Mouse (Mus musculus): Measurements from ENCODE around the gene Gm10471. TPM values are rescaled to one million over a fixed set of nuclear protein-coding genes. Genes with fewer than 3 reads are reported as not detected.
"Not testable (repeated sequence)": the region's sequence is repeated elsewhere in the genome, so short reads cannot be mapped to it uniquely, and the experiment has no call there.

Gene Gm10471
- polyA plus RNA-seq (2016; fragmentation: Nextera tagmentation; extraction: Ambion mirVana), result not detected in 2 replicates

DNA sequence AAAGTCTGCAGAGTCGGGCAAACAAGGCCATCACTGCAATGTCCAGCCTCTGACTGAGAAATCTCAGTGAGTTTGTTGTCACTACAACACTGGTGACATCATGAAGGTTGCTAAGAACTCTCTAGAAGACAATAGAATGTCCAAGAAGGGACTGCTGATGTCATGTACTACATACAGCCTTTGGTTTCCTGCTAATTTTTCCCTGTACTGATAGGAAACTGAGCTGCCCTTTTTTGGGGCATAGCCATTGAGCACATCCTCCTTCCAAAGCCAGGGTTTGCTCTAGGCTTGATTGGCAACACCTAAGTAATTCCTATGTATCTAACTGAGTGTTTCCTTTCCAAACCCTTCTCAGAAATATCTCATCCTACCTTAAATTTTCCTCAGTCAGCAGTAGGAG is at the start of gene Gm10471:
Gene Gm10471 (minus strand): TSS at position 101 of the 400 bp plus-strand sequence.
- H3K9me3 ChIP-seq (replicated peaks); H3K27me3 ChIP-seq (replicated peaks); H3K4me2 ChIP-seq; H3K9ac ChIP-seq; ATAC-seq; H3K27ac ChIP-seq; H3K36me3 ChIP-seq; H3K4me3 ChIP-seq; H3K4me1 ChIP-seq: not testable (repeated sequence)
- 33% methylated on average over 1 of the region's 1 CpGs for WGBS (ENCODE audit: insufficient replicate concordance)

DNA sequence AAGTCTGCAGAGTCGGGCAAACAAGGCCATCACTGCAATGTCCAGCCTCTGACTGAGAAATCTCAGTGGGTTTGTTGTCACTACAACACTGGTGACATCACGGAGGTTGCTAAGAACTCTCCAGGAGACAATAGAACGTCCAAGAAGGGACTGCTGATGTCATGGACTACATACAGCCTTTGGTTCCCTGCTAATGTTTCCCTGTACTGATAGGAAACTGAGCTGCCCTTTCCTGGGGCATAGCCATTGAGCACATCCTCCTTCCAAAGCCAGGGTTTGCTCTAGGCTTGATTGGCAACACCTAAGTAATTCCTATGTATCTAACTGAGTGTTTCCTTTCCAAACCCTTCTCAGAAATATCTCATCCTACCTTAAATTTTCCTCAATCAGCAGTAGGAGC is 32.2 kb upstream of the Gm10471 start, which contains the start of gene Gm10220:
Gene Gm10220 (minus strand): TSS at position 101 of the 400 bp plus-strand sequence.
- H3K27ac ChIP-seq; H3K4me3 ChIP-seq; H3K9me3 ChIP-seq (replicated peaks); H3K4me2 ChIP-seq; H3K9ac ChIP-seq; ATAC-seq; H3K4me1 ChIP-seq; H3K27me3 ChIP-seq (replicated peaks); H3K36me3 ChIP-seq: not testable (repeated sequence)
- no CpG with 5 or more reads among the region's 3 CpGs for WGBS (ENCODE audit: insufficient replicate concordance)

DNA sequence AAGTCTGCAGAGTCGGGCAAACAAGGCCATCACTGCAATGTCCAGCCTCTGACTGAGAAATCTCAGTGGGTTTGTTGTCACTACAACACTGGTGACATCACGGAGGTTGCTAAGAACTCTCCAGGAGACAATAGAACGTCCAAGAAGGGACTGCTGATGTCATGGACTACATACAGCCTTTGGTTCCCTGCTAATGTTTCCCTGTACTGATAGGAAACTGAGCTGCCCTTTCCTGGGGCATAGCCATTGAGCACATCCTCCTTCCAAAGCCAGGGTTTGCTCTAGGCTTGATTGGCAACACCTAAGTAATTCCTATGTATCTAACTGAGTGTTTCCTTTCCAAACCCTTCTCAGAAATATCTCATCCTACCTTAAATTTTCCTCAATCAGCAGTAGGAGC is 16.2 kb upstream of the Gm10471 start, which contains the start of gene 5031410I06Rik:
Gene 5031410I06Rik (minus strand): TSS at position 101 of the 400 bp plus-strand sequence.
- no CpG with 5 or more reads among the region's 3 CpGs for WGBS (ENCODE audit: insufficient replicate concordance)
- H3K4me1 ChIP-seq; H3K27me3 ChIP-seq (replicated peaks); H3K9ac ChIP-seq; ATAC-seq; H3K4me2 ChIP-seq; H3K36me3 ChIP-seq; H3K9me3 ChIP-seq (replicated peaks); H3K4me3 ChIP-seq; H3K27ac ChIP-seq: not testable (repeated sequence)

DNA sequence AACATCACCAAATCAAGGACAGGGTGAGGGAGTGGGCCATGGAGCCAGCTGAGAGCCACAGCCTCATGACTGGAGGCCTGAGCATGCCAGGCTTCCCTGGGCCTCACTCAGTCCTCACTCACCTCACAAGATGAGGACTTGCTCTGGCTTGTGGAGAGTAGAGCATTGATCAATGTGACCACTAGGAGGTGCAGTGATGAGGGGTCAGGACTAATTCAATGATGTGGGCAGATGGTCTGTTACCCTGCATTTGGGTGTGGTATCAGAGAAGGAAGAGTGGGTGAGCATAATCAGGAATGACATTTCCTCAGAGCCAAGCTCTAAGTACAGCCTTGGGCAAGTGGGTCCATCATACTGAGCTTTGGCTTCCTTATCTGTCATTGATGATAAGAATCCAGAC is 10.1 kb downstream of the Gm10471 start:
- H3K36me3 ChIP-seq; H3K4me1 ChIP-seq; H3K9me3 ChIP-seq (replicated peaks); H3K27ac ChIP-seq; ATAC-seq; H3K9ac ChIP-seq; H3K27me3 ChIP-seq (replicated peaks); H3K4me2 ChIP-seq; H3K4me3 ChIP-seq: not testable (repeated sequence)

DNA sequence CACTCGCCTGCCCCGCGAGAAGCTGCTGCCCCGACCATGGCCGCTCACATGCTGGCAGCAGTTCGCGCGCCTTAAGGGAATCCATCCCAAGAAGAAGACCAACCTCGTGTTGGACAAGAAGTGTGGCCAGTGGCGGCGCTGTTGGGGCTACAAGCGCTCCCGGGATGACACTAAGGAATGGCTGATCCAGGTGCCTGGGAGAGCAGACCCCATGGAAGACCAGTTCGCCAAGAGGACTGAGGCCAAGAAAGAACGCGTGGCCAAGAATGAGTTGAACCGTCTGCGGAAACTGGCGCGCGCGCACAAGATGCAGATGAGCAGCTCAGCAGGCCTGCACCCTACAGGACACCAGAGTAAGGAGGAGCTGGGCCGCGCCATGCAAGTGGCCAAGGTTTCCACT is 18.4 kb downstream of the Gm10471 start:
- WGBS (ENCODE audit: insufficient replicate concordance), result 70% methylated on average over 24 of the region's 24 CpGs
- H3K36me3 ChIP-seq, result no peaks in the 10 kb centered on the region
- no peak overlapping the region for H3K4me3 ChIP-seq
- no peaks in the 10 kb centered on the region for H3K4me1 ChIP-seq
- no peaks in the 10 kb centered on the region for H3K27me3 ChIP-seq (replicated peaks)
- H3K27ac ChIP-seq, result no peak overlapping the region
- H3K4me2 ChIP-seq, result no peak overlapping the region
- 0 out of 2 replicates have a peak, but pooled peaks cover 4% of the 10 kb centered on the region for H3K9me3 ChIP-seq (replicated peaks)
- ATAC-seq, result no peak
- H3K9ac ChIP-seq, result no peak overlapping the region

DNA sequence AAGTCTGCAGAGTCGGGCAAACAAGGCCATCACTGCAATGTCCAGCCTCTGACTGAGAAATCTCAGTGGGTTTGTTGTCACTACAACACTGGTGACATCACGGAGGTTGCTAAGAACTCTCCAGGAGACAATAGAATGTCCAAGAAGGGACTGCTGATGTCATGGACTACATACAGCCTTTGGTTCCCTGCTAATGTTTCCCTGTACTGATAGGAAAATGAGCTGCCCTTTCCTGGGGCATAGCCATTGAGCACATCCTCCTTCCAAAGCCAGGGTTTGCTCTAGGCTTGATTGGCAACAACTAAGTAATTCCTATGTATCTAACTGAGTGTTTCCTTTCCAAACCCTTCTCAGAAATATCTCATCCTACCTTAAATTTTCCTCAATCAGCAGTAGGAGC is 30.6 kb downstream of the Gm10471 start, which contains the start of gene Gm7347:
Gene Gm7347 (minus strand): TSS at position 101 of the 400 bp plus-strand sequence.
- H3K27ac ChIP-seq; H3K9ac ChIP-seq; H3K4me2 ChIP-seq; H3K9me3 ChIP-seq (replicated peaks); H3K27me3 ChIP-seq (replicated peaks); H3K36me3 ChIP-seq; H3K4me3 ChIP-seq; ATAC-seq; H3K4me1 ChIP-seq: not testable (repeated sequence)
- WGBS (ENCODE audit: insufficient replicate concordance), result no CpG with 5 or more reads among the region's 2 CpGs

DNA sequence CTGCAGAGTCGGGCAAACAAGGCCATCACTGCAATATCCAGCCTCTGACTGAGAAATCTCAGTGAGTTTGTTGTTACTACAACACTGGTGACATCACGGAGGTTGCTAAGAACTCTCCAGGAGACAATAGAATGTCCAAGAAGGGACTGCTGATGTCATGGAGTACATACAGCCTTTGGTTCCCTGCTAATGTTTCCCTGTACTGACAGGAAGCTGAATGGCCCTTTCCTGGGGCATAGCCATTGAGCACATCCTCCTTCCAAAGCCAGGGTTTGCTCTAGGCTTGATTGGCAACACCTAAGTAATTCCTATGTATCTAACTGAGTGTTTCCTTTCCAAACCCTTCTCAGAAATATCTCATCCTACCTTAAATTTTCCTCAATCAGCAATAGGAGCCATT is 49.6 kb downstream of the Gm10471 start, which contains the start of gene Speer4a:
Gene Speer4a (minus strand): TSS at position 101 of the 400 bp plus-strand sequence.
- H3K4me2 ChIP-seq; H3K27ac ChIP-seq; ATAC-seq; H3K36me3 ChIP-seq; H3K27me3 ChIP-seq (replicated peaks); H3K4me1 ChIP-seq; H3K9ac ChIP-seq; H3K4me3 ChIP-seq; H3K9me3 ChIP-seq (replicated peaks): not testable (repeated sequence)
- 50% methylated on average over 2 of the region's 2 CpGs for WGBS (ENCODE audit: insufficient replicate concordance)

Other genes starting within 250 kb of the Gm10471 start
- gene Gm21663, start 146.9 kb downstream of the Gm10471 start, polyA plus RNA-seq (2016; fragmentation: Nextera tagmentation; extraction: Ambion mirVana), result not detected in 2 replicates
- gene Gm21671, start 134.9 kb downstream of the Gm10471 start, polyA plus RNA-seq (2016; fragmentation: Nextera tagmentation; extraction: Ambion mirVana), result not detected in 2 replicates
- gene Gm21680, start 116.6 kb downstream of the Gm10471 start, polyA plus RNA-seq (2016; fragmentation: Nextera tagmentation; extraction: Ambion mirVana), result not detected in 2 replicates
- gene Gm21698, start 100.6 kb downstream of the Gm10471 start, polyA plus RNA-seq (2016; fragmentation: Nextera tagmentation; extraction: Ambion mirVana), result 0.06 TPM in 1 of 2 replicates, not detected in the other
- gene Gm1979, start 84.5 kb downstream of the Gm10471 start, polyA plus RNA-seq (2016; fragmentation: Nextera tagmentation; extraction: Ambion mirVana), result not detected in 2 replicates
- gene Gm5862, start 66.4 kb downstream of the Gm10471 start, polyA plus RNA-seq (2016; fragmentation: Nextera tagmentation; extraction: Ambion mirVana), result not detected in 2 replicates
- gene Speer4a, start 49.7 kb downstream of the Gm10471 start, polyA plus RNA-seq (2016; fragmentation: Nextera tagmentation; extraction: Ambion mirVana), result 0.06 TPM in 1 of 2 replicates, not detected in the other
- gene Gm7347, start 30.7 kb downstream of the Gm10471 start, polyA plus RNA-seq (2016; fragmentation: Nextera tagmentation; extraction: Ambion mirVana), result not detected in 2 replicates
- 0.06 TPM in 1 of 2 replicates, not detected in the other for gene 5031410I06Rik, start 16.1 kb upstream of the Gm10471 start, polyA plus RNA-seq (2016; fragmentation: Nextera tagmentation; extraction: Ambion mirVana)
- not detected in 2 replicates for gene Gm10220, start 32.1 kb upstream of the Gm10471 start, polyA plus RNA-seq (2016; fragmentation: Nextera tagmentation; extraction: Ambion mirVana)
- not detected in 2 replicates for gene Gm7361, start 168.4 kb upstream of the Gm10471 start, polyA plus RNA-seq (2016; fragmentation: Nextera tagmentation; extraction: Ambion mirVana)

Data from liver, embryonic 12.5 days (tissue).